Mouse (Mus musculus): Measurements from ENCODE around the gene Nol12. TPM values are rescaled to one million over a fixed set of nuclear protein-coding genes. Genes with fewer than 3 reads are reported as not detected.

The Nol12 gene
- total RNA-seq, 2 experiments from 2014 or later: 11.2 to 22.6 TPM

DNA sequence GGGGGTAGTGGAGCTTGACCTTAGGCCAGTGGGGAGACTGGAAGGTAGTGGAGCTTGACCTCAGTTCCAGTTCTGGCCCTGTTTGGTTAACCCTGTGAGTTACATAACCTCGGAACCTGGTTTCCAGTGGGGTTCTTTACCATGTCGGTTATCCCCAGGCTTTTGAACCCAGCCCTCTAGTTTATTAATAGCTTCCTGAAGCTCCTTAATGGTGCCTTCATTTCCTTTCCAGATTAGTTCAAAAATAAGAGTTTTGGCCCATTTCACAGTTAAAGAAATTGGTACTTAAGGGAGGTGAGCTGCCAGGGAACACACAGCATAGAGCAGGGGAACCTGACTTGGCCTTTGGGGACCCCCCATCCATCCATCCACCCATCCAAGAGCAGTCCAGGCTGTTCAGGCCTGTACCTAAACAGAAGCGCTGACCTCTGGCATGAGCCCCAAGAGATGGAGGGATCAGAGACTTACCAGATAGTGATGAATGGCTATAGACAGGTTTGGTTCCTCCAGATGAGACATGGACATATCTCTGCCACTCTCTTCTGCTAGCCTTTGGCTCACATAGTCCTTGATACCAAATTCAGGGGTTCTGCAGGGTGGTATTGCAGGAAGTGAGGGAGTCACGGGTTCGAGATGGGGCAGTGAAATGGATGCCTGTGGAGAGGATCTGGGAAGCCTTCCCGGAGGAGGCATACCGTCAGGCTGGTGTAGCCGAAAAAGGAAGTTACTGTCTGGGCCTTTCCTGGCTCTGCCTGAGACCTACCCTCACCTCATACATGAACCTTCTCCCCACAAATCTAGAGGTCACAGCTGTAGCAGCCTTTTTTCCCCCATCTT, 19.7 kb upstream of the Nol12 start:
- no peak for ATAC-seq (replicated peaks; ENCODE audit: low FRiP score, poor library complexity, severe bottlenecking)

DNA sequence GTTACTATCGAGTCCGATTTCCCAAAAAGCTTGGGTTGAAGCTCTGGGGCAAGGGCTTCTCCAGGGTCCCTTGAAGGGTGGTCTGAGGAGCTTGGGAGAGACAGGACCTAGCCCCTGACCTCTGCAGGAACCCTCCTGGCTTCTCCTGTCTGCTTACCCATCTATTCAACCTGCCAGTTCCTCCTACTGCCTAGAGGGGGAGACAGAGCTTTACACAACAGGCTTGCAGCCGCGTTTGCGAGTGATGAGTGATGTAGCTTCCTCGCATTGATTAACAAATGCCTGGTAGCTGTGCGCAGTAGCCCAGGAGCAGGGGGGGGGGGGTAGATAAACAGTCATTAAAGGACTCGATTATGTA, 19.1 kb upstream of the Nol12 start:
- ATAC-seq (replicated peaks; ENCODE audit: low FRiP score, poor library complexity, severe bottlenecking): peak; percentile 70

DNA sequence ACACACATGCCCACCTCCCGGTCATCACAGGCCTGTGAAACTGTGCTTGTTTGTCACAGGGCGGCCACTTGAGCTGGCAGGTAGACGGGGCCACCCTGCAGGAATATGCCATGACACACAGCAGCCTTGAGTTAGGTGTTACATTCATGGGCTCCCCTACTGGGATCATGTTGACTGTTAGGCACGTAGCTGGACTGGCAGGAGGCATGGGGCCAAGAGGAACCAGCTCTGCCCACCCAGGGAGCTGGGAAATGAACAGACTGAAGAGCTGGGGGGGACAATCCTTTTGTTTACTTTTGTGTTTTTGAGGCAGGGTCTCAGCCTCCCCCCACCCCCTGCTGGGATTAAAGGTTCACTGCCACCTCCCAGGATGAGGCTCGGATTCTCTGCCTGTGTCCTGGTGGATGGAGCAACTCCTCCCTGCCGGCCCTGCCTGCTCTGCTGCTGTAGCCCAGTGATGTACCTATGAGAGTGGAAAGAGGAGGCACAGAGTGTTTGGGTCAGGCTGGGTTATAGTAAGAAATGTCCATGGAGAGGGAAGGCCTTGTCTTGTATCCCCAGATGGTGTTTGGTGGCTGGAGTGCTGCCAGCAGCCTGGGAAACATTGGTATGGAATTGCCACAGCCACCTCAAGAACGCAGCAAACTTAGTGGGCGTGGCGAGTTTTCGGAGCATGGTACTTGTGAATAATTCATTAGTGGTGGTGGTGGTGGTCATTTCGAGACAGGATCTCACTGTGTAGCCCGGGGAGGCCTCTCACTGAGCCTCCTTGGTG, 18.5 kb upstream of the Nol12 start:
- ATAC-seq (replicated peaks; ENCODE audit: low FRiP score, poor library complexity, severe bottlenecking): no peak

DNA sequence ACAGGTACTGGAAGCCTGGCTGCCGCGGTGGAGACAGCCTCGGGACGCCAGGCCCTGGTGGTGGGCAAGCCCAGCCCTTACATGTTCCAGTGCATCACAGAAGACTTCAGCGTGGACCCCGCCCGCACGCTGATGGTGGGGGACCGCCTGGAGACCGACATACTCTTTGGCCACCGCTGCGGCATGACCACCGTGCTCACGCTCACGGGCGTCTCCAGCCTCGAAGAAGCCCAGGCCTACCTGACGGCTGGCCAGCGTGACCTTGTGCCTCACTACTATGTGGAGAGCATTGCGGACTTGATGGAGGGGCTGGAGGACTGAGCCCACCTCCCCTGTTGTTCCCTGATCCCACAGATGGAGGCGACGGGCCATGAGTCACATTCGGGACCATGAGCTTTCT, 16.6 kb upstream of the Nol12 start:
- no peak for ATAC-seq (replicated peaks; ENCODE audit: low FRiP score, poor library complexity, severe bottlenecking)

DNA sequence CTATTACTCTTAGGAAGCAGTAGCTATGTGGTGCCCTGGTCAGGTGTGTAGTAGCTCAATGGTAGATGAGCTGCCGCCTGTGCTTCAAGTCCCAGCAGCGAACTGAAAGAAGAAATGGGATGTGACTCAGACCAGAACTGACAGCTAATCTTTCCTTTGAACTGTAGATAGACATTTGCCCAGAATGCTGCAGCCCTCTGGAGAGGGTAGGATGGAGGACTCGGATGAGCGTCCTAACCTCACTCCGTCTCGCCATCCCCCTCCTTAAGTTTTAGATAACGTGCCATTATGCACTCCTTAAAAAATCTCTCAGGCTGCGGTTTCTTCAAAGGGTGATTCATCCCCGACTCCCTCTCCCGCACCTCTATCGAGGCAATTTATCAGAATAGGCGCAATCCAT, 14.8 kb upstream of the Nol12 start:
- ATAC-seq (replicated peaks; ENCODE audit: low FRiP score, poor library complexity, severe bottlenecking): no peak

DNA sequence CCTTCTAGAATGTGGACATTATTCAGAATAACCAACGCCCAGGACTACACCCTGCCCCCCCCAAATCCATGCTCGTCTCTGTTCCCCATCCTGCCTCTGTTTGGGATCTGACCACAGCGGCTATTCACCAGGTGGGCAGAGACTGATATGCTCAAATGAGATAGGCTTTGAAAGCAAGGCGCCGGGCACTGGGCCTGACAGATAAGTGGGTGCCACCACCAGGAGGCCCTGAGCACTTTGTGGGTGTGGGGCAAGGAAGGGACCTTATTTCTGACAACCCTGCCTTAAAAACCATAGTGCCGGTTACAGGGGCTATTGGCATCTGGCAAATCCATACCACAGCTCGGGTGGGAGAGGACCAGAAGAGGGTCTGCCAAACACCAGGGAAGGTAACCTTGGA, 12.0 kb upstream of the Nol12 start:
- ATAC-seq (replicated peaks; ENCODE audit: low FRiP score, poor library complexity, severe bottlenecking): peak; percentile 87

DNA sequence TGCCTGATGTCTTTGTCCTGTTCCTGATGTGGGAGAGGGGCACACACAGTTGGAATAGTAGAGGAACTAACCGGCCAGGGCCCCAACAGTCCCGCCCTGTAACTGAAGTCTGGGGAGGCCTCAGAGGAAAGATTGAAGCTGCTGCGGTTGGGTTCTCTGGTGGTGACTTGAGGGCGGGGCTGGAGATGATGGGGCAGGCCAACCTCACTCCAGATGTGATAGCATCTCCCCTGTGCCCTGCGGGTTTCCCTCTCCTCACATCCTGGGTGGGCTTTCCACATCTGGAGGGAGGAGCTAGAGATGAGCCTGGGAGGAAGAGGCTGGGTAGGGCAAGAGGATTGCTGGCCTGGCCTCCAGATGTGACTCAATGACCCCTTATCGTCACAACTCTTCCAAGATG, 11.1 kb upstream of the Nol12 start:
- peak; percentile 70 for ATAC-seq (replicated peaks; ENCODE audit: low FRiP score, poor library complexity, severe bottlenecking)

DNA sequence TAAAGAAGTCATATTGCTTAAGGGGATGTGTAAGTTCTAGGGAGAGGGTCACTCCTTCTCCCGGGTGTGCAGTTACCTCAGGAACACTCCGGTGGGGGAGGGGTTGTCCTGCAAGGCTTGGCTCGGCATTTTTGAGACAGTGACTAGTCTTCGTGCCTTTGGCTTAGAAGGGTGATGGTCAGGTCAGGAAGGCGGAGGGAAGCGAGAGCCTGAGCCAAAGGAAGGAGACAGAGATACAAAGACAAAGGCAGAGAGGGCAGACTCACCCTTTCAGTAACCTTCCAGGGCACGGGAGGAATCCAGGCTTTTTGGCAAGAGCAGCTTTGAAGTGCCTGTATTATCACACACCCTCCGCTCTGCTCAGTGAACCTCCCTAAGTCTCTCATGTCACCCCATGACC, 9.6 kb upstream of the Nol12 start:
- ATAC-seq (replicated peaks; ENCODE audit: low FRiP score, poor library complexity, severe bottlenecking): no peak

DNA sequence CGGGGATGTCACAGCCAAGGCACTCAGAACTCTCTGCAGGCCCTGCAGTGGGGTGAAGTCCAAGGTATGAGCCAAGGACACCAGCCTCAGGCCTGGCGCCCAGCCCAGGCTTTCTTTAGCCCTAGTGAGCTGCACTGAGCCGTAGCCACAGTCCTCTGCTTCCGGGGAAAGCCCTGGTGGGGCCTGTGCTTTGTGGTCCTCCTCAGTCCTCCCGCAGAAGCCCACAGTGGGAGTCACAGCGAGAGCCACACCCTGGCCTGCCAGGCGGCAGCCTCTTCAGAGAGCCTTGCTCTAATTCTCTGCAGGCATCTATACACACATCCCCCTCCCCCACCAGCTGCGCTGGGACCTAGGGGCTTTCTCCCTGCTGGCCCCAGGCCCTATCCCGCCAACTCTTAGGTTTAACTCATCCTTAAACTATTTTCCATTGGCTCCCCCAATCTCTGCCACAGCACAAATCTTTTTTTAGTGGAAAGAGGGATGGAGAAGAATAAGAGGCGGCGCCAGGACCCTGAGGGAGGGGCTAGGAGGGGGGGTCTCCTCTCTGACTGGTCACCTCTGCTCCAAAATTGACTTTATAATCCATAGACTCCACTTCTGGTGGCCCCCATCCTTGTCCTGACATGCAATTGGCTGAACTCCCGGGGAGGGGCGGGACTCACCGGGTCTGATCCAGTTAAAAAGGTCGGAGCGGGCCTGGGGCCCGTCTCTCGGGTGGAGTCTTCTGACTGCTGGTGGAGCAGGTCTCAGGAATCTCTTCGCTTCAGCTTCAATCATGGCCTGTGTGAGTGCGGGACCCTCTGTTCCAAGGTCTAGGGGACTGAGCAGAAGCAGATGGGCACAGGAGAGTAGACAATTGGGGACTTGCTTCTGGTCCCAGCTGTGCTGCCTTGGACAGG, 8.5 kb upstream of the Nol12 start, which contains the start of gene Lgals1:
Gene Lgals1, plus strand, starts transcription at position 705 of the 899 bp plus-strand sequence.
- no peak for ATAC-seq (replicated peaks; ENCODE audit: low FRiP score, poor library complexity, severe bottlenecking)

DNA sequence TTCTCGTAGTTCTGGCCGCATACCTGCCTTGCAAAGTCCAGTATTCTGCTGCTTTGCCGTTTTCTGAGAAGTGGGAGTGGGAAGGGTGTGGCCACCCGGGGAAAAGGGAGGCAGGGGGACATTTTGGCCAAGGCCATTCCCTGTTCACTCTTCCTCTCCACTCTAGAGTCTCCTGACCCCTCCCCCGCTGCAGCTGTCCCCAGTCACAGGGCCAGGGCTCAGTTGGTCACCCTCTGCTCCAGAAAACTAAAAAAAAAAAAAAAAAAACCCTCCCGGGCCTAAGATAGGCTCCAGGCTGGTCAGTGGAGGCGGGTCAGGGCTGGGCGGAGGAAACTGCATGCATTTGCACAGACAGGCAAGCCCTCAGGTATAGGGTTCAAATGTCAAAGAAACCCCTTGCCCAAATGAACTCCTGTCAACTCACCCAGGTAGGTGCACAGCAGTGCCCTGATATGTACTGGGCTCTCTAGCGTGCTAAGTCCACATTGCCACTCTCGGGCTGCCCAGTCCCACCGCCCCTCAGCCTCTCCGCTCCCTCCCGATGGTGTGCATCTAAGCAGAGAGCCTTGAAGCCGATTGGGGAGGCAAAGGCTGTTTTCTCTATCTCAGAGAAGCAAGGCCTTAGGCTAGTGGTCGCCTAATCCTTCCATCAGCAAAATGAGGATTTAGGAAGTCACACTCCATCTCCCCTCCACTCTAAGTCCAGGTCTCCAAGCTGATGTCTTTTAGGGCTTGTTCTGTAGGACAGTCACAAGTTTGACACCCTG, 7.5 kb upstream of the Nol12 start:
- no peak for ATAC-seq (replicated peaks; ENCODE audit: low FRiP score, poor library complexity, severe bottlenecking)

DNA sequence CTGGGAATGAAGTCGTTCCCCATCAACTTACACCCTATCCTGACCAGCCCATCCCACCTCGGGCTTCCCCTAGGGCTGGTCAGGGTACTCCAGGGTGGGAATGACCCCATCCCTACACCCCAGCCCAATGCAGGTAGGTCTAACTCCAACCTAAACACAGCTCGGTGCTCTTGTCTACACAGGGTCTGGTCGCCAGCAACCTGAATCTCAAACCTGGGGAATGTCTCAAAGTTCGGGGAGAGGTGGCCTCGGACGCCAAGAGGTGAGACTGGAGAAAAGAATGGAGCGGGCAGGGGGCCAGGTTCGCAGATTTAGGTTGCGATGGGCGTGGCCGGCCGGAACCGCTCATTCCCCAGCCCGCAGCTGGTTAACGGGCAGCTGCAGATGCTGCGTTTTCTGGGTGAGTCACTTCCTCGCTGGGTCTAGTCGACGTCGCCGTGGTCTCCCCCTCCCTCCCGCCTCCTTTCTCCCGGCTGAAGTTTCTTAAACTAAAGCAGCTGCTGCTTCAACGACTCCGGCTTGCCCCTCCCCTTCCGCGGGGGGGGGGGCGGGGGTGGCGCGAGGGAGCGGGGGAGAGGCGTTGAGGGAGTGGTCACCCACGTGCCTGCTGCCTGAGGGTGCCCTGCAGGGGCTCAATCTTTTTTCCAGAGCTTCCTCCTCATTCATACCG, 6.8 kb upstream of the Nol12 start:
- no peak for ATAC-seq (replicated peaks; ENCODE audit: low FRiP score, poor library complexity, severe bottlenecking)

DNA sequence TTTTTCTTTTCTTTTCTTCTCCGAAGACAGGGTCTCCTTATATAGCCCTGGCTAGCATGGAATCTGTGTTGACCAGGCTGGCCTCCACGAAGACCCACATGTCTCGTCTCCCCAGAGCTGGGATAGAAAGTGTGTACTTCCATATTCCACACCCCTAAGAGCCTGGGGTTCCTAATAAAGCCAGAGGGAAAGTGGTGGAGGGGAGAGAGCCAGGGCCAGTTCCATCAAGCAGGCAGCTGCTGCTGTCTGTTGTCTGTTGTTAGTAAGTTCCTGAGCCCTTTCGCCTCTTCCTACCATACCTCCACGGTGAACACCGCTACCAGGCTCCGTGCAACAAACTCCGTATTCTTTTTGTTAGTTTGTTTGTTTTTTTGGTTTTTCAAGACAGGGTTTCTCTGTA, 6.2 kb upstream of the Nol12 start:
- no peak for ATAC-seq (replicated peaks; ENCODE audit: low FRiP score, poor library complexity, severe bottlenecking)

DNA sequence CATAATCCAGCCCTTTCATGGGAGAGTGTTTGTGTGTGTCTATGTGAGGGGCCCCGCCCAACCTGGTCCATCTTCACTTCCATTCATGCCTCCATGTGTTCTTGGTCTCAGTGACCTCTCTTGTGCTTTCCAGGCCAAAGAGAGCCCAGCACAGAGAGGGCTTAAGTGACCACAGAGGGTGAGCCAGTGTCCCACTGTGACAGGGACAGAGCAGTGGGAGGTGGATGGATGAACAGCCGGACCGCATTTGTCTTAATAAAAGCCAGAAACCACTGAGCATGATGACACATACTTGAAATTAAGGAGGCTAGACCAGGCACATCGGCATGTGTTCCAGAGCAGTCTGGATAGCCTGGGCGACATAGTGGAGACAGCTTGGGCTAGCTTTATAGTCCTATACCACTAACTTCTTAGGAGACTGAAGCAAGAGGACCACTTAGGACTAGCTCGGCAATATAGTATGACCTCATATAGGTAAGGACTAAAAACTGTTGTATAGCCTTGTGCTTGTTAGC, 4.5 kb upstream of the Nol12 start:
- no peak for ATAC-seq (replicated peaks; ENCODE audit: low FRiP score, poor library complexity, severe bottlenecking)

DNA sequence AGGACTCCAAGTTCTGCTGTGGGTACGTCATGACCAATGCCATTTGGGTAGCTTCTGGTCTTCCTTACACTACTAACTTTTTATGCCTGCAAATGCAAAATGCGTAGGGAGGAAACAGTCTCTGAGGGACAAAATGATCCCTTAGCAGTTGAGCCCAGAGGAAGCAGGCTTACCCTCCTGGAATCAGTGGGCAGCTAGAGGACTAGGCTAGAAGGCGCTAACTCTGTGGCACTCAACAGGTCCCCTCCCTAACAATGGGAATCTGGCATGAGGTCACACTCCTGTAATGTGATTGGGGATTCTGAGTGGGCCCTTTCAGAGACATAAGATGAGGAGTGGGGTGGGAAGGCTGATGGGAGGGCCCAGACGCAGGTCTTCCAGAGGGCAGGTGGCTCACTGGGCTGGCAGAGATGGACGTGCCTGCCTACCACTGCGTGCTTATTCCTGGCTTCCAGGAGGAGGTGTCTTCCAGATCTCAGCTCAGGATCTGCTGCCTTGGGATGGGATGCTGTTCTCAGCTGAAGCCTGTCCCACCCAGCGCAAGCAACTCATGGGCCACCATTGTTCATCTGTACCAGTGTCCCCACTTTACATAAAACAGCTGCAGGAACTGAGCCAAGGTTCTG, 3.8 kb upstream of the Nol12 start:
- ATAC-seq (replicated peaks; ENCODE audit: low FRiP score, poor library complexity, severe bottlenecking): no peak

DNA sequence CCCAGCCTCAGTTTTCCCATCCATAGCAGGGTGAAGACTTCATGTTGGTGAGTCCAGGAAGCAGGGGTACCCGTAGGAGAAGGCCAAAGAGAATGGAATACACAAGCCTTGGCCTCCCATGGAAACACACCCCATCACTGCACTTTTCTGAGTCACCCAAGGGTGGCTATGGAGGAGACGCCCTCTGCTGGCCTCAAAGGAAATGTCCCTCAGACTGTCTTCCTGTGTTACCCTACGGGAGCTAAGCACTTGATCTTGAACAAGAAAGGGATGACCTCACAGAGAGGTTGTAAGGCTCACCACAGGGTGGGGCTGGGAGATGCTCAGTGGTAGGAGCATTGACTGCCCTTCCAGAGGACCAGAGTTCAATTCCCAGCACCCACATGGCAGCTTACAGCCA, 3.2 kb upstream of the Nol12 start:
- ATAC-seq (replicated peaks; ENCODE audit: low FRiP score, poor library complexity, severe bottlenecking): no peak

DNA sequence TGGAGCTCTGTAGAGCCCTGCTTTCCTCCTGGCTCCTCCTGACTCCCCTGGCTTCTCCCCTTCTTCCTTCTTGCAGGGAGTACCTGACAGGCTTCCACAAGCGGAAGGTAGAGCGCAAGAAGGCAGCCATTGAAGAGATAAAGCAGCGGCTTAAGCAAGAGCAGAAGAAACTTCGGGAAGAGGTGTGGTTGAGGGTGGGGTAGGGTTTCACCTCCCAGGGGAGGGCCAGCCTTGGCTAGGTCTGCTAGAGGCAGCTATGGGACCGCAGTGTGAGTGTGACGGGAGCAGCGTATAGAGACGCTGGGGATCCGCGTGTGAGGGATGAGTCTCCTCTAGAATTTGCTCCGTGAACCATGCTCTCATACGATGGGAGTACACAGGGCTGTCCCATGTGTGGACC, 1.7 kb downstream of the Nol12 start:
- no peak; the same call in 1 of the 2 replicates for ATAC-seq (replicated peaks; ENCODE audit: low FRiP score, poor library complexity, severe bottlenecking)

DNA sequence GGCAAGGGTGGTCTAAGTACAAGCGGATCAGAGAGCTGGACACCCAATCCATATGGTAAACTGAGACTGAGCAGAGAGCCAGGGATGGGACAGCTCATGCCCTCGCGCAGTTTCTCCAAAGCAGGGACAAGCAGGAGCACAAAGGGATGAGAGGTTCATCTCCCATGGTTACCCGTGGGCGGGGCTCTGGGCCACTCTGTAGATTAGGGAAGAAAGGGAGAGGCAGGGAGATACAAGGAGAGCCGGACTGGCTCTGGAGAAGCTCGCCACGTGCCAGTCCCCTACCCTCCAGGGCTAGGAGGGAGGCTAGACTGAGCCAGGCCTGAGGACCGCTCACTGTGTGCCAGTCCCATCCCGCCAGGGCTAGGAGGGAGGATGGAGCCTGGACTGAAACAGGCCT, 2.6 kb downstream of the Nol12 start:
- no peak for ATAC-seq (replicated peaks; ENCODE audit: low FRiP score, poor library complexity, severe bottlenecking)

DNA sequence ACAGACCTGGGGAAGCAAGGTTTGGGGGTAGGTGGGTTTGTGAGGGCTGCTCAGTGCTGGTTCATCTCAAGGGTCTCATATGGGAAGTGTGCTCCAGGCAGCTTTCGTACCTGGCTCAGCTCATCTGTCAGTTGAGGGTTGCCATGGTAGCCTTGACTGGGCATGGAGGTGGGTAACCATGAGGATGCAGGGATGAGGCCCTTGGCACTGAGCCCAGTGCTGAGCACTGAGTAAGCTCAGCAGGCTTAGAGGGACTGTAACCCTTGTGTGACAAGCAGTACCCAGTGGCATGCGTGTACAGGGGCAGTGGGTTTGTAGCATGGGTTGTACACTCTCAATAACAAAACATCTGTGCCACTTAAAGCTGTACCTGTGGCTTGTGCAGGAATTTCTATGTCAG, 3.2 kb downstream of the Nol12 start:
- ATAC-seq (replicated peaks; ENCODE audit: low FRiP score, poor library complexity, severe bottlenecking): no peak
